Mouse (Mus musculus): Measurements from ENCODE around the gene Dot1l.

GRCm38 (mm10) chr10:80842334-80842733 lies 87.3 kb downstream of the Dot1l start:
- no peak for TF ChIP-seq POLR2A (IDR thresholded peaks at IDR 0.05; ENCODE audit: borderline replicate concordance, control insufficient read depth, low read depth, low read length)
- no peak for TF ChIP-seq CTCF (IDR thresholded peaks at IDR 0.05; ENCODE audit: control insufficient read depth, insufficient read depth, low read length)

Data from bone marrow, adult 2 months (tissue).